Mouse (Mus musculus) embryonic fibroblast, embryonic 13.5 days (primary cell): ENCODE data around the gene Usp39.

Experiments
- CTCF ChIP-seq: IDR thresholded peaks from 2 replicates; pipeline ENCODE4 v1.5.1; 2011; ENCODE audit warnings: mild to moderate bottlenecking, control low read depth, low read length, moderate library complexity, borderline replicate concordance; ENCODE audit not compliant: insufficient read depth
- POLR2A ChIP-seq: IDR thresholded peaks from 2 replicates; pipeline ENCODE4 v1.6.1; 2011; ENCODE audit warnings: low read depth, mild to moderate bottlenecking, control low read depth, low read length, moderate library complexity

DNA sequence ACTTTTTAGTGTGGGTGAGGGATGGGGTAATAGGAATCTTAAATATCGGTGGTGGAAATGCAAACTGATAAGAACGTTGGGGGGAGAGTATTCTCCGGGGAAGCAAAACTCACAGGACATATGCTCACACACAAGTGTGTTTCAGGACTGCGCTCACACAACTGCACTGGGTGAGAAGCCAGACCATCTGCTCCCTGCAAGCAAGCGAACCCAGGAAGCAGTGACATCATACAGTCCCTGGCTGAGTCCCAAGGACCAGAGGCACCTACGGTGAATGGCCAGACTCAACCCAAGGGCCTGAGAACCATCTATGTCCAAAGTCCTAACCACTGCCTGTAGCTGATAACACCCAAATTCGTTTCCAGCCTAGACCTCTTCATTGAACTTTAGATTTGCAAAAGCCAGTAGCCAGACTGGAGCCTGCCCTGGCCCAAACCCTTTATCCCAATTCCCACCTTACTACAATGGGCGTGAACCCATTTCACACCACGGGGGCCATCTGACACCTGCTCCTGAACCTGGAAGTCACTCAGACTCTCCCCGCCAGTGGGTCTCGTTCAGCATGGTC lies 73.9 kb downstream of the Usp39 start:
- TF ChIP-seq POLR2A = no peak
- TF ChIP-seq CTCF = no peak
